Mouse (Mus musculus) heart, postnatal 0 days (tissue): ENCODE data around the gene Alpl. TPM values are rescaled to one million over a fixed set of nuclear protein-coding genes. Genes with fewer than 3 reads are reported as not detected.

ENCODE experiments used
- ATAC-seq: fragments of 200-750 bp; cut with Nextera tagmentation; 2 replicates; pipeline ENCODE4 v1.8.0; 2017; ENCODE audit warnings: low read depth, moderate number of reproducible peaks, moderate library complexity; ENCODE audit not compliant: insufficient read depth
- DNase-seq: peaks from one replicate; pipeline ENCODE4 v3.0.0-alpha.2; 2016; ENCODE audit warnings: low spot score
- H3K27ac ChIP-seq: fragments of 300-500 bp; sonication (generic); 2 replicates; pipeline ENCODE4 v1.5.1; 2014; ENCODE audit warnings: low read depth, mild to moderate bottlenecking
- H3K27me3 ChIP-seq: fragments of 300-500 bp; sonication (generic); 2 replicates; pipeline ENCODE4 v1.6.1; 2014; ENCODE audit warnings: low read length, mixed read lengths; ENCODE audit not compliant: control insufficient read depth, insufficient read depth
- H3K36me3 ChIP-seq: fragments of 300-500 bp; sonication (generic); replicated peaks from 2 replicates; pipeline ENCODE4 v1.6.1; 2014; ENCODE audit warnings: low read length, mixed read lengths; ENCODE audit not compliant: control insufficient read depth, insufficient read depth
- H3K4me1 ChIP-seq: fragments of 300-500 bp; sonication (generic); 2 replicates; pipeline ENCODE4 v1.6.1; 2014; ENCODE audit warnings: antibody characterized with exemption; ENCODE audit not compliant: control insufficient read depth, insufficient read depth
- H3K4me2 ChIP-seq: fragments of 300-500 bp; sonication (generic); 2 replicates; pipeline ENCODE4 v1.6.1; 2014; ENCODE audit warnings: low read depth, mild to moderate bottlenecking, low read length, moderate library complexity
- H3K4me3 ChIP-seq: fragments of 300-500 bp; sonication (generic); 2 replicates; pipeline ENCODE4 v1.5.1; 2014; ENCODE audit warnings: low read depth, low read length
- H3K9ac ChIP-seq: fragments of 300-500 bp; sonication (generic); replicated peaks from 2 replicates; pipeline ENCODE4 v1.6.1; 2014; ENCODE audit warnings: low read depth, low read length, mixed read lengths
- H3K9me3 ChIP-seq: fragments of 300-500 bp; sonication (generic); replicated peaks from 2 replicates; pipeline ENCODE4 v1.6.1; 2016; ENCODE audit warnings: low read length; ENCODE audit not compliant: control insufficient read depth
- CTCF ChIP-seq: IDR thresholded peaks from 2 replicates; pipeline ENCODE4 v1.5.1; 2016; ENCODE audit warnings: antibody characterized with exemption, control low read depth, low read depth
- EP300 ChIP-seq: IDR thresholded peaks from 2 replicates; pipeline ENCODE4 v1.6.1; 2016; ENCODE audit warnings: antibody characterized with exemption, low read depth
- WGBS: fragments of 180-500 bp; shearing (Covaris S2); extraction: QIAGEN DNeasy Blood & Tissue Kit; methylation state at CpG from one replicate; pipeline ENCODE4 v1.1.7; 2014; 5-methylcytosine and 5-hydroxymethylcytosine counted together
- polyA plus RNA-seq: library from polyadenylated mRNA; unstranded; fragments of >200 nt; fragmentation: Nextera tagmentation; extraction: Ambion mirVana; gene quantifications from 2 replicates; pipeline ENCODE4 v1.2.1, GENCODE M21; 2015
- total RNA-seq: library from RNA; depleted of rRNA; stranded (reverse); fragments of >200 nt; gene quantifications from 2 replicates; pipeline ENCODE4 v1.2.3, GENCODE M21; 2014; ENCODE audit warnings: low replicate concordance

Gene Alpl
- total and polyA plus RNA-seq, 2 experiments from 2014 or later = 2.3 to 2.4 TPM

DNA sequence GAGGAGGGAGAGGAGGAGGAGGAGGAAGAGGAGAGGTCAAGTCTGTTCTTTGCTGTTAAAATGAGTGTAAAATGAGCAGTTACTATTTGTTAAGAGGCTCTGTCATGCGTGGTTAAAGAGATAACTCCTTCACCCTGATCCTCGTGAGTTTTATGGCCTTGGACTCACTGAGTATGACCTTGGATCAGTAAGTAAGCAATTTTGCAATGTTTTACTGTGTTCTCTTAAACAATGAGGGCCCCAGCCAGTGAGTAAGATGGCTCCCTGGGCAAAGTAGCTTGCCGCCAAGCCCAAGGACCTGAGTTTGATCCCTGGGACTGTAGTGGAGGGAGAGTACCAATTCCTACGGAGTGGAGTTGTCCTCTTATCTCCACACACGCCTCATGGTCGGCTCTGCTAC lies 95.2 kb downstream of the Alpl start:
- no peak overlapping the region for H3K9ac ChIP-seq
- ATAC-seq = no peak
- DNase-seq = no peak
- 29% methylated on average over 6 of the region's 6 CpGs for WGBS
- no peak overlapping the region for H3K4me3 ChIP-seq
- H3K9me3 ChIP-seq = no peaks in the 10 kb centered on the region
- no peak overlapping the region for H3K27ac ChIP-seq
- no peaks in the 10 kb centered on the region; the same call in 1 of the 2 replicates for H3K4me1 ChIP-seq
- TF ChIP-seq EP300 (no peak), CTCF (no peak)
- no peak overlapping the region for H3K4me2 ChIP-seq
- H3K36me3 ChIP-seq = no peaks in the 10 kb centered on the region
- H3K27me3 ChIP-seq = peaks cover 18% of the 10 kb centered on the region; the same call in 1 of the 2 replicates

DNA sequence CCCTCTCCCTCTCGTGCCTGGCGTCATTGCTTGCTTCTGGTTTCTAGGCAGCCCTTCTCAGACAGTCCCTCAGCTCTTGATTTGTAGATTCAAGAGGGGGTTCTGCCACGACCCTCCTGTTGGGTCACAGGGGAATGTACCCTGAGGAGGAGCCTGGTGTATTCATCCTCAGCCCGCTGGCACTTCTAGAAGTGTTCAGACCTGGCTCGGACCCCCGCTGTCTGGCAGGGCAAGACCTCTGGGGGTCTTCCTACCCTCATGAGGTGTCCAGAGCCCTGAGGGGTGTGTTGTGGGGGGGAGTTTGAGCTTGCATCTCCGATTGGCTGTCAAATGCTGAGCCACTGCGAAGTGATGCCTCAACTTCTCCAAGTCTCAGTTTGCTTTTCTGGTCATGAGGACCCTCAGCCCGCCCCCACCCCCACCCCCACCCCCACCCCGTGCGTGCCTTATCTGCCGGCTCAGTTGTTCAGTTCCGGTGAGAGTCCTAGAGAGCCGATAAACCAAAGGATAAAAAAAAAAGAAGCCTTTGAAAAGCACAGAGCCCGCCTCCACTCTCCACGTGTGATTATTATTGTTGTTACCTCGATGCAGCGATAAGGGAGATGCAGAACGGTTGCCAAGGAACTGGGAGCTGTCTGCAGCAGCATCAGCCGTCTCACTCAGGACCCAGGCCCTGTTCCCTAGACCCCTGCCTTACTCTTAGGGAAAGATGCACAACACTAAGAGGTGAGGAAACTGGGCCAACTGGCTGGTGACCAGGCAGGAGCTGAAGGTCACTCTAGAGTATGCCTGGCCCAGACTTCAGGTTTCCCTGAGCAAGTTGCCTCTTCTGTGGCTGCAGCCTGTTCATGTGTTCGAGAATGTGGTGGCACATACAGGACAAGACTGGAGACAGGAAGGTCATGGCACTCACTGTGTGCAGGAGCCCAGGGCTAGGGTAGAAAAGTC lies 96.6 kb downstream of the Alpl start:
- no peaks in the 10 kb centered on the region for H3K36me3 ChIP-seq
- no peak overlapping the region for H3K9ac ChIP-seq
- H3K27me3 ChIP-seq = peaks cover 14% of the 10 kb centered on the region; the same call in 1 of the 2 replicates
- no peak overlapping the region for H3K4me2 ChIP-seq
- TF ChIP-seq CTCF (no peak), EP300 (no peak)
- H3K9me3 ChIP-seq = no peaks in the 10 kb centered on the region
- no peaks in the 10 kb centered on the region; the same call in 1 of the 2 replicates for H3K4me1 ChIP-seq
- no peak overlapping the region for H3K27ac ChIP-seq
- WGBS = 42% methylated on average over 21 of the region's 21 CpGs
- no peak overlapping the region for H3K4me3 ChIP-seq
- ATAC-seq = no peak
- DNase-seq = no peak

DNA sequence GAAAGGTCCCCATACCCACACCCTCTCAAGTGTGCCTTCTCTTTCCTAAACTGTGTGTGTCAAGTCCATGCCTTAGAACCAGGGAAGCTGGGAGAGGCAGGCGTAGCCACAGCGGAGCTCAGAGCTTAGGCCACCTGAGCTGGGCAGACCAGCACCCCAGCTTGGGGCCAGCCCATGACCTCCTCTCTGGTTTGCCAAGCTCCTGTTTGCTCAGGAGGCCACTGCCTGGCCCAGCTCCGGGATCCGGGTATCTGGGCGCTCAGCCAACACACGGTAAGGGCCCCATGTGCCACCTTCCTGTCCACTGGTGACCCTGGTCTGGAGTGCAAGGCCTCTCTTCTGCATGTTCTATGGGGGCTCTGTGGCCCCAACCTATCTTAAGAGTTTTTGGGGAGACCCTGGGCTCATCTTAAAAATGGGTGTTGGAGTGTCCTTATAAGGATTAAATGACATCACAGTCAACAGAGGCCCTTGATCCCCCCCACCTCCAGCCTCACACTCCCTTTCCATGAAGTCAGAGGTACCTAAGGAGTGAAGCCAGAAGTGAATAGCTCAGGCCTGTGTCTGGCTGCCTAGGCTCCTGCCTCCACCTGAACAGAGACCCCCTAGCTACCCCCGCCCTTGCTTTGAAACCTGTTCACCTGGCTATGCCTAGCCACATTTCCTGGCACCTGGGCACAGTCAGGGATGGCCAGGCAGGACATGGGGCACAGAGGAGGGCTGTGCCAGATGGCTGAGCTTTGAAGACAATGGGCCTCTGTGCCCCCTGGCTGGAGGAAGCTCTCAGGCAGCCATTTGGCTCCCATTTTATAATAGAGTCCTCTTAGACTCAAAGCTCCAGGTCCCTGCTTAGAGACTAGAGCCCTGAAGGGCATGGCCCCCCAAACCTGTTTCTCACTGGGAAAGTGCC lies 97.9 kb downstream of the Alpl start:
- Histone ChIP-seq H3K36me3 (no peaks in the 10 kb centered on the region), H3K4me3 (no peak overlapping the region), H3K9me3 (no peaks in the 10 kb centered on the region), H3K4me1 (no peaks in the 10 kb centered on the region; the same call in 1 of the 2 replicates), H3K9ac (no peak overlapping the region), H3K27me3 (peaks cover 9% of the 10 kb centered on the region; the same call in 1 of the 2 replicates), H3K27ac (no peak overlapping the region), H3K4me2 (no peak overlapping the region)
- TF ChIP-seq EP300 = no peak
- TF ChIP-seq CTCF = no peak
- 52% methylated on average over 7 of the region's 7 CpGs for WGBS
- no peak for DNase-seq
- no peak for ATAC-seq

DNA sequence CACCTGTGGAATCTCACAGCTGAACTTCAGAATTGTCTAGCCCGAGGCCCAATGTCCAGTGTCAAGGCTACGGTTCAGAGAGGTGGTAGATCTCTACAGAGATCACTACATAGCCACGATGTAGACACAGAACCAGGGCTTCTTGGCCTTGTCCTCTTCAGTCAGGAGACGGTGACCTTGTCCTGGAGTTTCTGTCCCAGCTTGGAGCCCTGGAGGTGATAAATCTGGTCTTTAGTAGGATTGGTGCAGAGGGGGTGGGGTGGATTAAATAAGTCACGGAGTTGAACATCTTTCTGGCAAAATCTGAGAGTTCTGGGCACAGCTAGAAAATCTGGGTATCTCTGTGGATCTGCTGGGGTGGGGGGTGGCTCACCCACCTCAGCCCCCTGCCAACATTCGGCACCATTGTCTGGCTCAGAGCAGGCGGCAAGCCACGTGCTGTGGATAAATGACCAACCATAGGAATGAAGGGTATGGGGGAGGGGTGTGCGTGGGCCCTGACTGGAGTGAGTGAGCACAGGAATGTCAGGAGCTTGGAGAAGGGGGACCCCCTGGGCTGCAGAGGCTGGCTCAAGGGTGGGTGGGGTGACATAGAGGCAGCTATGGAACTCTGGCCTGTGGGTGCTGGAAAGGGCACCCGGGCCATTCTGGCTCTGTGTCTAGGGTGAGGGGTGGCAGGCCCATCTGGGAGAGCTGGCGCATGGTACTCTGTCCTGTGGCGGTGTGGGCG lies 98.9 kb downstream of the Alpl start:
- Histone ChIP-seq H3K27ac (no peak overlapping the region), H3K36me3 (no peaks in the 10 kb centered on the region), H3K4me2 (no peak overlapping the region), H3K27me3 (peaks cover 3% of the 10 kb centered on the region; the same call in 1 of the 2 replicates), H3K9ac (no peak overlapping the region), H3K4me1 (no peaks in the 10 kb centered on the region; the same call in 1 of the 2 replicates), H3K9me3 (no peaks in the 10 kb centered on the region), H3K4me3 (no peak overlapping the region)
- no peak for TF ChIP-seq EP300
- TF ChIP-seq CTCF = no peak
- 0 out of 2 replicates have a peak, but pooled peaks have one; percentile 16 for ATAC-seq
- WGBS = 63% methylated on average over 13 of the region's 13 CpGs
- DNase-seq = no peak

DNA sequence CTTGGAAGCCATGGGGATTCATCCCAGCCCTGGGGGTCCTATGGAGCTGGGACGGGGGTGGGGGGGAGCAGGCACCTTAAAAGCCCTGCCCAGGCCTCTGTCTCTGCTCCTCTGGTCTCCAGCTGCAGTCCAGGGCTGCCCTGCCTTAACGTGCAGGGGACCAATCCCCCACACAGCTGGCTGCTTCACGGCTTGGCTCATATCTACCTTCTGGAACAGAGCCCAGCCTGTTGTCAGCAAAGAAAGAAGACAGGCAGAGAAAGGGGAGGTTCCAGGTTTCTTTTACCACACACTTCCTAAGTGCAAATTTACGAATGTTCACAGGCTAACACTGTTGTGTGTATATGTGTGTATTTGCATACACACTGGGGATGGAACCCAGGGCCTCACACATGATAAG lies 100.3 kb downstream of the Alpl start:
- Histone ChIP-seq H3K27ac (no peak overlapping the region), H3K9ac (no peak overlapping the region), H3K27me3 (0 out of 2 replicates have a peak, but pooled peaks cover 4% of the 10 kb centered on the region), H3K4me2 (no peak overlapping the region), H3K4me1 (no peaks in the 10 kb centered on the region; the same call in 1 of the 2 replicates), H3K4me3 (no peak overlapping the region), H3K36me3 (no peaks in the 10 kb centered on the region), H3K9me3 (no peaks in the 10 kb centered on the region)
- ATAC-seq (peak; percentile 47; the same call in 1 of the 2 replicates), DNase-seq (peak; percentile 73)
- WGBS = 7% methylated on average over 4 of the region's 4 CpGs
- TF ChIP-seq EP300 (no peak), CTCF (no peak)
